Mouse (Mus musculus) midbrain, postnatal 0 days (tissue): Measurements from ENCODE around the gene Dpm2. TPM values are rescaled to one million over a fixed set of nuclear protein-coding genes. Genes with fewer than 3 reads are reported as not detected.
A peak's percentile ranks its signal among the peaks of the same experiment; 100 is the strongest.

ENCODE experiments used
- ATAC-seq: fragments of 200-750 bp; cut with Nextera tagmentation; 2 replicates; pipeline ENCODE4 v1.8.0; 2017; ENCODE audit warnings: moderate number of reproducible peaks, mild to moderate bottlenecking, moderate TSS enrichment, moderate library complexity; ENCODE audit not compliant: low FRiP score
- DNase-seq: peaks from one replicate; pipeline ENCODE4 v3.0.0-alpha.2; 2015; ENCODE audit warnings: low spot score
- H3K27ac ChIP-seq: fragments of 300-500 bp; sonication (generic); 2 replicates; pipeline ENCODE4 v1.5.1; 2014; ENCODE audit warnings: low read depth, mild to moderate bottlenecking, low read length, mixed read lengths
- H3K27me3 ChIP-seq: fragments of 300-500 bp; sonication (generic); 2 replicates; pipeline ENCODE4 v1.6.1; 2014; ENCODE audit warnings: low read length, control low read depth, mixed read lengths; ENCODE audit not compliant: insufficient read depth
- H3K36me3 ChIP-seq: fragments of 300-500 bp; sonication (generic); 2 replicates; pipeline ENCODE4 v1.6.1; 2014; ENCODE audit warnings: low read length, control low read depth, mixed read lengths; ENCODE audit not compliant: insufficient read depth
- H3K4me1 ChIP-seq: fragments of 300-500 bp; sonication (generic); 2 replicates; pipeline ENCODE4 v1.6.1; 2014; ENCODE audit warnings: mild to moderate bottlenecking, control low read depth, antibody characterized with exemption, low read length, mixed read lengths; ENCODE audit not compliant: insufficient read depth
- H3K4me2 ChIP-seq: fragments of 300-500 bp; sonication (generic); 2 replicates; pipeline ENCODE4 v1.6.1; 2014; ENCODE audit warnings: low read depth, mild to moderate bottlenecking, low read length, mixed read lengths; ENCODE audit not compliant: poor library complexity, severe bottlenecking
- H3K4me3 ChIP-seq: fragments of 300-500 bp; sonication (generic); 2 replicates; pipeline ENCODE4 v1.5.1; 2014; ENCODE audit warnings: low read depth, mild to moderate bottlenecking, low read length, moderate library complexity
- H3K9ac ChIP-seq: fragments of 300-500 bp; sonication (generic); replicated peaks from 2 replicates; pipeline ENCODE4 v1.6.1; 2014; ENCODE audit warnings: mild to moderate bottlenecking, low read length, moderate library complexity, mixed read lengths; ENCODE audit not compliant: poor library complexity, severe bottlenecking
- H3K9me3 ChIP-seq: fragments of 300-500 bp; sonication (generic); 2 replicates; pipeline ENCODE4 v1.6.1; 2016; ENCODE audit warnings: low read length, control low read depth
- CTCF ChIP-seq: IDR thresholded peaks from 2 replicates; pipeline ENCODE4 v1.5.1; 2016; ENCODE audit warnings: antibody characterized with exemption, mild to moderate bottlenecking
- WGBS: fragments of 180-500 bp; shearing (Covaris S2); extraction: QIAGEN DNeasy Blood & Tissue Kit; methylation state at CpG from one replicate; pipeline ENCODE4 v1.1.7; 2014; 5-methylcytosine and 5-hydroxymethylcytosine counted together
- polyA plus RNA-seq: library from polyadenylated mRNA; unstranded; fragments of >200 nt; fragmentation: Nextera tagmentation; extraction: Ambion mirVana; gene quantifications from 2 replicates; pipeline ENCODE4 v1.2.1, GENCODE M21; 2015
- total RNA-seq: library from RNA; depleted of rRNA; stranded (reverse); fragments of >200 nt; gene quantifications from 2 replicates; pipeline ENCODE4 v1.2.3, GENCODE M21; 2014; rRNA removed

Gene Dpm2
- 70.0 and 73.3 TPM in 2 replicates for total RNA-seq
- 135 and 143 TPM in 2 replicates for polyA plus RNA-seq

GRCm38 (mm10) chr2:32570698-32571494, at the start of gene Dpm2:
Dpm2 (plus strand) TSS chr2:32570858.
- ATAC-seq = peak; percentile 75
- no peaks in the 10 kb centered on the region for H3K27me3 ChIP-seq
- peaks cover 22% of the 10 kb centered on the region for H3K36me3 ChIP-seq
- peak within 1 kb of the TSS; percentile 89 for H3K9ac ChIP-seq
- peak within 1 kb of the TSS; percentile 84 for H3K4me2 ChIP-seq
- peak within 1 kb of the TSS; percentile 66 for H3K4me3 ChIP-seq
- peak within 1 kb of the TSS; percentile 84 for H3K27ac ChIP-seq
- TF ChIP-seq CTCF = no peak
- WGBS = 2% methylated on average over 36 of the region's 36 CpGs
- peak; percentile 95 for DNase-seq
- peaks cover 8% of the 10 kb centered on the region; the same call in 1 of the 2 replicates for H3K4me1 ChIP-seq
- no peaks in the 10 kb centered on the region for H3K9me3 ChIP-seq

GRCm38 (mm10) chr2:32524536-32525031, 46.1 kb upstream of the Dpm2 start:
- Histone ChIP-seq H3K4me1 (no peaks in the 10 kb centered on the region), H3K27ac (no peak overlapping the region), H3K9ac (no peak overlapping the region), H3K27me3 (no peaks in the 10 kb centered on the region), H3K4me3 (no peak overlapping the region), H3K36me3 (no peaks in the 10 kb centered on the region), H3K4me2 (no peak overlapping the region), H3K9me3 (no peaks in the 10 kb centered on the region)
- 92% methylated on average over 13 of the region's 13 CpGs for WGBS
- no peak for DNase-seq
- TF ChIP-seq CTCF = no peak
- ATAC-seq = no peak

- no peaks in the 10 kb centered on the region for H3K4me1 ChIP-seq
- no peaks in the 10 kb centered on the region for H3K36me3 ChIP-seq
- 90% methylated on average over 12 of the region's 12 CpGs for WGBS
- TF ChIP-seq CTCF = no peak
- H3K4me2 ChIP-seq = no peak overlapping the region
- H3K27ac ChIP-seq = no peak overlapping the region
- ATAC-seq = no peak
- no peak for DNase-seq
- H3K27me3 ChIP-seq = no peaks in the 10 kb centered on the region
- H3K9ac ChIP-seq = no peak overlapping the region
- no peaks in the 10 kb centered on the region for H3K9me3 ChIP-seq
- no peak overlapping the region for H3K4me3 ChIP-seq
Observed at GRCm38 (mm10) chr2:32525816-32526215, 44.8 kb upstream of the Dpm2 start.

GRCm38 (mm10) chr2:32527468-32527966, 43.1 kb upstream of the Dpm2 start:
- 48% methylated on average over 14 of the region's 14 CpGs for WGBS
- Histone ChIP-seq H3K9ac (no peak overlapping the region), H3K4me3 (no peak overlapping the region), H3K36me3 (no peaks in the 10 kb centered on the region), H3K4me2 (no peak overlapping the region), H3K9me3 (no peaks in the 10 kb centered on the region), H3K27ac (no peak overlapping the region), H3K4me1 (no peaks in the 10 kb centered on the region), H3K27me3 (no peaks in the 10 kb centered on the region)
- ATAC-seq (no peak), DNase-seq (no peak)
- no peak for TF ChIP-seq CTCF

GRCm38 (mm10) chr2:32528326-32528725, 42.3 kb upstream of the Dpm2 start:
- Histone ChIP-seq H3K27ac (no peak overlapping the region), H3K4me3 (no peak overlapping the region), H3K27me3 (no peaks in the 10 kb centered on the region), H3K9me3 (no peaks in the 10 kb centered on the region), H3K9ac (no peak overlapping the region), H3K36me3 (no peaks in the 10 kb centered on the region), H3K4me1 (no peaks in the 10 kb centered on the region), H3K4me2 (no peak overlapping the region)
- no peak for ATAC-seq
- no peak for DNase-seq
- 81% methylated on average over 1 of the region's 1 CpGs for WGBS
- TF ChIP-seq CTCF = no peak

GRCm38 (mm10) chr2:32530479-32530878, 40.2 kb upstream of the Dpm2 start:
- DNase-seq (no peak), ATAC-seq (no peak)
- Histone ChIP-seq H3K36me3 (no peaks in the 10 kb centered on the region), H3K9ac (no peak overlapping the region), H3K4me1 (no peaks in the 10 kb centered on the region), H3K27ac (no peak overlapping the region), H3K4me3 (no peak overlapping the region), H3K4me2 (no peak overlapping the region), H3K27me3 (no peaks in the 10 kb centered on the region), H3K9me3 (no peaks in the 10 kb centered on the region)
- 80% methylated on average over 2 of the region's 2 CpGs for WGBS
- no peak for TF ChIP-seq CTCF
